Mouse (Mus musculus): ENCODE data around the gene Gorasp1.

Gene Gorasp1

DNA sequence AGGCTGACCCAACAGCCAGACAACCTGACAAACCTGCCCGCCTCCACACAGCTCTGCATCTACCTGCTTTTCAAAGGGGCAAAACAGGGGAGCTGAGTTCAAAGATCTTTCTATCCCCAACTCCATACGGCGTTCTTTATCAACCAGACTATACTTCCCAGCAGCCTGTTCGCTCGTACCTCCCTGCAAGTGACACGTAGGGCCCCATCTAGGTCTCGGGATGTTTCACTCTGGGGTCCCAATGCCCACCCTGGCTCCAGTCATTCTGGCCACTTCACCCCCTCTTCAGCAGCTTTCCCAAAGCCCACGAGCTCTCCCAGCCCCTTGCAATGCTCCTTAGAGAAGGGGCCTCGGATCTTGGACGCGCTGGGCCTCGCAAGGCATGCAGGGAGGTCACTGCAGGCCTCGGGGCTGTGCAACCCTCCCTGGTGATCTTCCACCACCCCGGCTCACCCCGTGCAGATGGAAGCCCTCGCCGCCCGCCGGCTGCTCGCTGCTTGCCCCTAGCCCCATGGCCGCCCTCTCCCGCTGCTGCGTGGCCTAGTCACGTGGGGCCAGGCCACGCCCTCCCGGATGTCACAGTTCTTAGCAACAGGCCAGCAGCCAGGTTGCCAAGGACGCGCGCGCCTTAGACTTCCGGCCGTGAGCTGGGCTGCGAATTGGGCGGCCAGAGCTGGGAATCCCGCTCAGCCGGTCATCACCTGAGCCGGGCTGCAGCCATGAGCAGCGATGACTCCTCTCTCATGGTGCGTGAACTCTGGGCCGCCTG, at the start of gene Gorasp1, which contains the start of gene Ttc21a:
Gorasp1 (minus strand) TSS at position 561 of the 769 bp plus-strand sequence.
Ttc21a (plus strand) TSS at position 602 of the 769 bp plus-strand sequence.
- peak; percentile 90 for DNase-seq (ENCODE audit: low spot score)

DNA sequence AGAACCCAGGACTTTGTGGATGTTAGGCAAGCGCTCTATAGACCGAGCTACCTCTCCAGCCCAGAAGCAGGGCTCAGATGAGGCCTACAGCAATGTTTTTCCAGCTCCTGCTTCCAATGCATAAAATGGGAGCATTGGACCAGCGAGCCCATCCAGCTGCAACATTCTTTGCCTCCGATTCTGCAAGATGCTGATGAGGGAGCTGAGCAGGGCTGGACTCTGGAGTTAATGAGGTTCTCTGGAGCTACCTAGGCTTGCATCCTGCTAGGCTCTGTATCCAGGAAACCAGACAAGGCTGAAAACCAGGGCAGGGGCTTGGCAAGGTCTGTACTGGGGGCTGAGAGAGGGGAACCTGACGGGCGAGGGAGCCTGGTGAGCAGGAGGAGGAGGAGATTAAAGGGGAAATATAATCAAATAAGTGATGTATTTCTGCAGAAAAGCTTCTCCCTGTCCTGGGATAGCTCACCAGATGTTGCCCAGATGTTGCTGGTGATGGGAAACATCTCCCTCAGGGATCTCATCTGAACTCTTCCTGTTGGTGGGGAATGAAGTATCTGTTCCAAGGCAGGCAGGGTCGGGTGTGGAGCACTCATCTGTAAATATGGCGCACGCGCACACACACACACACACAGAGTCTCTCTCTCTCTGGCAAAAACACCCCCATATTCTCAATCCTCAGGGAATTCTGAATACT, 48.7 kb upstream of the Gorasp1 start:
- DNase-seq (ENCODE audit: low spot score) = no peak

DNA sequence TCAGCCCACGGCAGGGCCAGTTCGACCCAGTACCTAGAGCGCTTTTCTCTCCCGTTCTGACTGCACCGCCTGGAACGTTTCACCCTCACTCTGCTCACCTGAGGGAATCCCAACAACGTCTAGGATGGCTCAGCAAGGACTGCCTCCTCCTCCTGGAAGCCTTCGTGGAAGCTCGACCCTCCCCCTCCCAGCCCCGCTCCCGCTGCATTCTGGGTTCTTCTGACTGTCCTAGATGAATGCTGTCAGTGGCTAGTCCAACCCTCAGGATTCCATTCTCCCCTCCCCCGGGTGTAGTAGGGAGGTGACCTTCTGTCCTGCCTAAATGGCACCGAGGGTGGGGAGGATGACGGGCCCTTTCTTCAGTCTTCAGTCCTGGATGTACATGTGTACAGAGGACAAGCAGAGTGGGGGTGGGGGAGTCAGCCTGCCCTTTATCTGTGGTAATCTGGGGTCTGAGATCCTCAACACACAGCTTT, 47.2 kb upstream of the Gorasp1 start, which contains the start of gene Csrnp1:
Csrnp1 (minus strand) TSS at position 123 of the 476 bp plus-strand sequence.
- DNase-seq (ENCODE audit: low spot score) = no peak

DNA sequence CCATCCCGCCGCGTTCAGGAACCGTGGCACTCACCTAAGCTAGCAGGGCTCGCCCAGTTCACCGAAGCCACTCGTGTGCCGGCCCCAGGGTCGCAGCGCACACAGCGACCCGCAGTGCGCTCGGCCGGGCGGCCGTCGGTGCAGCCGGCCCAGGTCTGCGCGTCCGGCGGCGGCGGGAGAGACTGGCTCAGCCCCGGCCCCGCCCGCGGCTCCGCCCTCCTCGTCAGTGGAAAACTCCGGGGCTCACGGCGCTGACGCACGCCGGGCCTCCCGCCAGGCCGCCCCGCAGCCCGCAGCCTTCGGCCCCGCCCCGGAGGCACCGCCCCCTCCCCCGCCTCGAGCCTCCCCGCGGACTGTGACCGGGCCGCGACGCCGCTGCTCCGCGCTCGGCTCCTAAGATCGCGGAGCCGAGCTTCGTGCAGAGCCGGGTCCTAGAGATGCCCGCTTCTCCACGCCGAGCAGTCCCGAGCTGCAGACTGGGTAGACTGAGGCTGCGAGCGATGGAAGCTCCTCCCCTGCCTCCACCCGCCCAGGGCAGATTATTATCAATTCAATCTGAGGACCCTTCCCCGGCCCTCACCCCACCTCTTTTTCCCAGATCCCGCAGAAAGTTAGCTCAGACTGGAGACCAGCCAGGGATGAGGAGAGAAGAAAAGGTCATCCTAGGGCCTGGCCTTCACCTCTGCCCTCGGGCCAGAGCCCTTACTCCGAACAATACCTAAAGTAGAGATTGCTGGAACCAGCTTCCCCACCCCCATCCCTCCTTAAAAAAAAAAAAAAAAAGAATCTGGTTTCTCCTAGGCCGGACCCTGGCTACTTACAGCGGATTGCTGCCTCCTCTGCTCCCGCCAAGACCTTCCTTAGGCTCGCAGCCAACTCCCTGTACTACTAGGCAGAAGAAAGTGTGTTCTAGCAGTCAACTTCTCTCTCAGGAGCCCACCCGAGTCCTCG, 46.5 kb upstream of the Gorasp1 start:
- DNase-seq (ENCODE audit: low spot score) = no peak

DNA sequence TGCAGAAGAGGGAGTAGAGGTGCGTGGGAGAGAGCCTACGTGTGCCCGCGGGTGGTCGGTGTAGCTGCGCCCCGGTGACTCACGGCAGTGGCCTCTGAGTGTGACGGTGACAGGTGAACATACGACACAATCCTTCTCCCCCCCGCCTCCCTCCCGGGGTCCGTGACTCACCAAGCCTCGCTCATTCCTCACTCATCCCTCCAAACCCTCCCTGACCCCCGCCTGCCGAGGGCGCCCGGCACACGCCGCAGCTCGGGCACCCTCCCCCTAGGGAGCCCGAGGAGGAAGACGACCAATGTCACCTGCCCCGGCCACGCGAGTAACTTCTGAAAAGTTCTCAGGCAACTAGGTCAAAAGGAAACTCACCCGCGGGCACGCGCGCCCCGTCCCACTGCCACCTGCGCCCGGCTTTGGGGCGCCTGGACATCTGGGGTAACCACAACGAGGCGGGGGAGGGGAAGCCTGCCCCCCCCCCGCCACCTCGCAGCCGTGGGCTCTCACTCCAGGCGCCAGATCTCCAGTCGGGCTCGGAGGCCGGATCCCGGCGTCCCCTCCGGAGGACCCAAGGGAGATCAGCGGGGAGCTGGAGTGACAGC, 45.7 kb upstream of the Gorasp1 start:
- no peak for DNase-seq (ENCODE audit: low spot score)

DNA sequence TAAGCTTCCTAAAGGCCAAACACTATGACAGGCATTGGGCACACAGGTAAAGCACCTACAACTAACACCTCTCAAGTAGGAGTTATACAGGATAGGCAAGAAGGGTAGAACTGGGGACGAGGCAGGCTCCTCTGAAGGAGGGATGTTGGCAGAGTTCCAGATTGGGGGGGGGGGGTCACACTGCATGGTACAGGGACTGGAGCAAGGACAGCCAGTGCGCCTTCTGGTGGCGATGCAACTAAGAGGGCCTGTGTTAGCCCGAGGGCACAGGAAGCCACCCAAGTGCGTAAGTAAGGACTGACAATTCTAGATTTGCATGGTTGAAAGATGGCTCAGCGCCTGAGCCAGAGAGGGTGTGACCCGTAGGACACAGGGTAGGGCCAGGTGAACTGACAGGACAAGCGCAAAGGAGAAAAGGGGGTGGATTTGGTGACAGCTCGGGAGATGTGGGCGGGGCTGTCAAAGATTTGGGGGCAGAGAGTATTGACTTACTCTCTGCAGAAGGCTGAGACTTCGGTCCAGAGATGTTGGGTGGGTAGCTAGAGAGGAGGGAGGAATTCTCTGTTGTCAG, 45.0 kb upstream of the Gorasp1 start:
- DNase-seq (ENCODE audit: low spot score) = no peak

DNA sequence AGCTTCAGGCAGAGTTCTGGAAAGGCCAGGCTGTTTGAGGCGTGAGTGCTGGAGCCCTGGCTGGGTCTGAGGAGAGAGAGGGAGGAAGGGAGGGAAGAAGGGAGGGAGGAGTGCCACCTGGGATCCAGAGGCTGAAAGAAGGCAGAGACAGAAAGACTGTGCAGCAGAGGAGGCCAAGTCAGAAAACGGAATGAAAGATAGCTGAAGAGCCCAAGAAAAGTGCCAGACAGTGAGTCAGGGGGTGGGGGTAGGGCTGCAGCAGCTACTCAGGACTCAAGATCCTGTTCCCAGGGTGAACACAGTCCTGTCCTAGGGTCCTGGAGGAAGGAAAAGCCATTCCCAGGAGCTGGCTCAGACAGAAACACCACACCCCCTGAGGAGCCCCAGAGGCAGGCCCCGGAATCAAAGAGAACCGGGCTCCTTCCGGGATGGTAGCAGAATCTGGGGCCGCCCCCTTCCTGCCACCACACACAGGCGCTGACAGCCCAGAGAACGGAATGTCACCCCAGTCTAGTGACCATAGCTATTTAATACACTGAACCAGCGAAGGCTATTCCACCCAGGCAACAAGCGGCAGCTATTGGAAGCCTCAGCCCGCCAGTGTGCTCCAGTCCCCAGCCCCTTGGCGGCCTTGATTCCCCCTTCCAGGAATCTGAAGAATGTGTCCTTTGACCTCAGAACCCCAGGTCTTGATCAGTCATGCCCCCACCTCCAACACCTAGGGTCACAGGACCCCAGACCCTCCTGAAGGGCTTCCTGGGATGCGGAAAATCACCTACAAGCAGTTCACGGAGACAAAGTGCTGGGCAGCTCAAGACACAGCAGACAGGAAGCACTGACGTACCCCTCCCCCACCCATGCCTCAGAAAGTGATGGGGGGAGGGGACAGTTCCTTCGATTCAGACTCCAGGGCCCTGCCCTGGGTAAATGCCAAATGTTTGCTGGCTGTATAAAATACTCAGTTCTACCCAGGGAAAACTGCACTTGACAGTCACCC, 44.1 kb upstream of the Gorasp1 start:
- no peak for DNase-seq (ENCODE audit: low spot score)

DNA sequence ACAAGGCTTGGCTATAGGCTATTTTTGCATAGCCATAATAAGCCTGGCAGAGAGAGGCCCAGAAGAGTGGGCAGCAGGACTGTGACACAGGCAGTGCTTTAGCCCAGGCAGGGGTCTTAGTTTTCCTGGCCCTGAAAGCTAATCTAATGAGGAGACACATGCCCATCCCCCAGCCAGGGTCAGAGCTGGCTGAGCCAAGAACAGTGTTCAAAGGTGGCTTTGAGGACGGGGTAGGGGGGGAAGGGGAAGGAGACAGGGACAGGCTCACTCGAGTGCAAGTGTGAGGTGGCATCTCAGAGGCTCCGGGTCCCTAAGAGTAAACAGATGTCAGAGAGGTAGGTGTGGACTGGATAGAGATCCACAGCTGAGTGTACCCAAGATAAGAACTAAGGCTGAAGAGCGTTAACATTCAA, 43.4 kb upstream of the Gorasp1 start:
- DNase-seq (ENCODE audit: low spot score) = no peak

DNA sequence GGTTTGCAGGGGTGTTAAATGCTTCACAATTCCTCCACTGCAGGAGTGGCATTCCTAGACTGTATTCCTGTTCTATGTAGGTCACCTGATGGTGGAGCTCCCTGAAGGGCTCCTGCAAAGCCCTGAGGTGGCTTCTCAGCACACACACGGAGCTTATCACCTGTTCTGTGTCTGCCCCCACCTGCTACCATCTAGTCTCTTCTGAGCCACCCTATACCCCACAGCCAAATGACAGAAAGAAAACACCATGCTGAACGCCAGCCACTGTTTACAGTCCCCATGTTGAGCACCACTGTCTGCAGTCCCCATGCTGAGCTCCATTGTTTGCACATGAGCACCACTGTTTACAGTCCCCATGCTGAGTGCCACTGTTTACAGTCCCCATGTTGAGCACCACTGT, 42.4 kb upstream of the Gorasp1 start:
- no peak for DNase-seq (ENCODE audit: low spot score)

DNA sequence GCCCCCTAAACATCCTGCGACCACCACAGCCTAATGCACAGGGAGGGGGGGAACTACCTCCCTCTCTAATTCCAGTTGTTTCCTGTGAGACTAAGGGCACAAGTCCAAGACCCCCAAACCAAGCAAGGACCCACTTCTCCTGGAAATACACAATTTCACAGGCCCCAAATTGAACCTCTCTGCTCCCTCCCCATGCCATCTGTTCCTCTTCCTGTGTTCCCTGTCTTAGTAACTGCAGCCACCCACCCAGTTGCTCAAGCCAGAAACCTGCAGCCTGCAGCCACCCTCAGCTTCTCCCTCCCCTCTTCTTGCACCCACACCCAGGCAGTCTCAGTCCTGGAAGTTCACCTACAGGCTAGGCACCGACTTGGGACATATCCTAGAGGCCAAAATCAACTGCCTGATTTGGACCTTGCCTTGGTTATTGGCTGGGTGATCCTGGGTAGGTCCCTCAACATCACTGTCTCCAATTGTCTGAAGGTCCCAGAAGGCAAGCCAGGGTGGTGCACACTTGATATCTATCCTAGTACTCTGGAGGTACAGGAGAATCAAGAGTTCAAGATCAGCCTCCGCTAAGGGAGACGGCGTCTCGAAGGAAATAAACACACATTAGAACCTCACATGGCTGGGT, 41.6 kb upstream of the Gorasp1 start:
- DNase-seq (ENCODE audit: low spot score) = no peak

DNA sequence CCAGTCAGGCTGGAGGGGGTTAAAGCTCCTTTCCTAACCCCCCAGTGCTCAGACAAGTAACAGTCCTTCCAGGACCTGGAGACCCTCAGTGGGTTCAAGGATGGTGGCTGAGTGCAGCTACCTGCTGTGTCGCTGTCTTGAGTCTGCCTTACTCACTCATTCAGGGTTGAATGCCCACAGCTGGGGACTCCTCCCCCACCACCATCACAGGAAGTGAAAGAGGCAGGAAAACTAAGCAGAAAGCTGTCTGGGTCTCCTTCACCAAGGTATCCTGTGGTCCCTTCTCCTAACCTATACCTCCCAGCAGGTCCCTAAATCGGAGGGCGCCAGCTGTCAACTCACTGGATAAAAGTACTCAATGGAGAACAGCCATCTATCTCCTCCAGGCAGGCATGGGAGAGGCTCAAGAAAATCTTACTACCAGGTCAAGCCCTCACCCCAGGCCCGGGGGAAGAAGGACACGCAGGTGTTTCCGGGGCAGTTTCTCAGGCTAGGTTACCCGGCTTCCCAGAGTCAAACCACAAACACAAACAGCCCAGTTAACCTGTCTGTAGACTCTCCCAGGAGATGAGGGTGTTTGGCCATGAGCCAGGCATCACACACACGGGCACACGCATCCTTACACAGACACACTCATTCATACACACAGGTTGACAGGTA, 40.9 kb upstream of the Gorasp1 start:
- no peak for DNase-seq (ENCODE audit: low spot score)

DNA sequence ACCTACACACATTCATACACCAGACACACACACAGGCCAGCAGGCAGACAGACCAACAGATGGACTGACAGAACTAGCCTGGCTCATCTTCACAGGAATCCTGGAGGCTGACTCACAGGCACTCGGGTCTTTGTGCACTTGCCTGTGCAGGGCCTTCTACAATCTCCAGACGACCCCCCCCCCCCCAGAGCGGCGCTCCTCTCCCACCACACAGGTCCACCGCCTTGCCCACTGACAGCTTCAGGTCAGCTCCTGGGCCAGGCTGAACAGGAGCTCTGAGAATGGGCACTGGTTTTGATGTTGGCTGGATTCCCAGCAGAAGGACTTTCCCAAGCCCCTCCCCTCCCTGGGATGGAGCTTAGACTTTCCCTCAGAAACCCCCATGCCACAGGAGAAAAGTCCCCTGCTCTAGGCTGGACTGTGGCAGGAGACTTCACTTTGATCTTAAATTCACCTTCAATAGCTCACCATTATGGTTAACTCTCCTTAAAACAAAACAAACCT, 40.2 kb upstream of the Gorasp1 start:
- DNase-seq (ENCODE audit: low spot score) = no peak

DNA sequence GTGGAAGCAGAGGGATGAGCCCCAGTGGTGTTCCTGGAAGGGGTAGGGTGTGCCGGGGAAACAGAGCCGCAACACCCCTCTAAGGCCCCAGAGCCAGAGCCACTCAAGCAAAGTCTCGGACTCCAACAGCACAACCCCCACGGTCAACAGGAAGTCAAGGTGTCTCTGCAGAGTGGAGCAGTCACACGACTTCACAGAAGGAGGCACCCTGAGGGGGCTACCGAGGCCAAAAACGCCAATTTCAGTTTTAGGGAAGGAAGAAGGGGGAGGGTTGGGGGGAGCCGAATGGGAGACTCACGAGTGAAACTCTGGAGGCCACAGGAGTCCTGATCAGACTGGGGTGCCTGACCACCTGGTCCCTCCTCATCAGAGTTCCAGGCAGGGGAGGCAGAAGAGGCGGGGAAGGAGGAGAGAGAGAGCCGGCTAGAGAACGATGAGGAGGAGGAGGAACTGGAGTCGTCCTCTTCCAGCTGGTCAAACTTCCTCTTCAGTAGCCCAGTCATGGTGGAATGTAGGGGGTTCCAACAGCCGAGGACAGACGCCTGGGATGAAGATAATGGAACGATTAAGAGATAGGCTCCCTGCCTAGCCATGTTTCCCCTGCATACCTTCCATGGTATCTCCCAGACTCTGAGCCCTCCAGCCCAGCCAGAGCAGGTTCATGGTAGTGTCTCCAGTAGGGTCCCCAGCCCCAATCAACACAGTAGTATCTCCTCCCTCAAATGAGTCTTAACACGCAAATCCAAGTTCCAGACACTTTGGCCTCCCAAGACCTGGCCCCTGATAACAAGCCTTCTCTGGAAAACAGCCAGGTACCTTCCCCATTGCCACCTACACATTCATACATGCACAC, 39.6 kb upstream of the Gorasp1 start:
- no peak for DNase-seq (ENCODE audit: low spot score)

DNA sequence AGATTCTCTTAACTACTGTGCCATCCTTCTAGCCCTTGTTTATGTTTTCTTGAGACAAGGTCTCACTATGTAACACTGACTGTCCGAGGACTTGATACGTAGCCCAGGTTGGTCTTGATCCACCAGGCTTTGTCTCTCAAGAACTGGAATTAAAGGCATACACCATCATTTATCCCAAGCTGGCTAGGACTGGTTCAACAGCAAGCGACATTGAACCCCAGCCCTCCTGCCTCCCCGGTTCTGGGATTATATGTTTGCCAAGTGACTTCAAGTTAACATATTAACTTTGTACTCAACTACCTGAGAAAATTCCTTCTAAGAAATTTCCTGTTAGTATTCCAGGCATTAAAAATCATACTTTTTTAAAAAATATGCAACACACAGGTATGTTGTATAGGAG, 37.9 kb upstream of the Gorasp1 start:
- no peak for DNase-seq (ENCODE audit: low spot score)

DNA sequence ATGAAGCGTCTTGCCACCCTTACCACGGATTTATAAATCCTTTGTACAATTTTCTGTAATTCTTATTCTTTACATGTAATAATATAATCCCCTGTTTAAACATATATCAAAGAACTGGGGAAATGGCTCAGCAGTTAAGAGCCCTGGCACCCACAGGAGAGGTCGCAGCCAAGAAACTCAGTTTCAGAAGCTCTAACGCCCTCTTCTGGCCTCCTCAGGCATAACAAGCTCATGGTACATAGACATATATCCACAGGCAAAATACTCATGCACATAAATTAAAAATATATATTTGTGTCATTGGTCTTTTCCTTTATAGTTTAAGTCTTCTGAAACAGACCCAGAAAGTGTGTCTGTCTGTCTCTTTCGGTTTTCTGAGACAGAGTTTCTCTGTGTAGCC, 37.2 kb upstream of the Gorasp1 start:
- DNase-seq (ENCODE audit: low spot score) = no peak

DNA sequence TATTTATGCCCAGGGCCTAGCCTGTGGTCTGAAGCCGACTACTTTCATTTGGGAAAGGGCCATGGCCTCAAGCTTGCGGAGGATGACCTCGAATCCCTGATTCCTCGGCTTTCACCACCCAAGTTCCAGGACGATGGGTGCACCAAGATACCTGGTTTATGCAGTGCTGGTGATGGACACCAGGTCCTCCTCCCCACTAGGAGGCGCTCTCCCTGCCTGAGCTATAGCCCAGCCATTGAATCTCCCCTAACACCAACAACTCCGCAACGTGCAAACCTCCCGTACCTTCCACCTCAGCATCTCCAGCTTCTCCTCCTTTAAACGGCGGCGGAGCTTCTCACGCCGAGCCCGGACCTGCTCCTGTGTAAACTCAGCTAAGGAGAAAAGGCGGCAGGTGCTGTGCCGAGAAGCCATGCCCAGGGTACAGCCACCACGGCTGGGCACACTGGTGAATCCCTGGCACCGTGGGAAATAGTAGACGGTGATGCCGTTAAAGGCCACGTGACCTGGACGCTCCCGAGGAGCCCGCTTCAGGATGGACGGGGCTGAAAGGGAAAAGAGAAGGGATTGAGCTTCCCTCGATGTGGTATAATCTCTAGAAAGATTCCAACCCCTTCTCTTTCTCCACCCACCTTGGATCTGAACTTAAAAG, 36.6 kb upstream of the Gorasp1 start:
- DNase-seq (ENCODE audit: low spot score) = no peak

DNA sequence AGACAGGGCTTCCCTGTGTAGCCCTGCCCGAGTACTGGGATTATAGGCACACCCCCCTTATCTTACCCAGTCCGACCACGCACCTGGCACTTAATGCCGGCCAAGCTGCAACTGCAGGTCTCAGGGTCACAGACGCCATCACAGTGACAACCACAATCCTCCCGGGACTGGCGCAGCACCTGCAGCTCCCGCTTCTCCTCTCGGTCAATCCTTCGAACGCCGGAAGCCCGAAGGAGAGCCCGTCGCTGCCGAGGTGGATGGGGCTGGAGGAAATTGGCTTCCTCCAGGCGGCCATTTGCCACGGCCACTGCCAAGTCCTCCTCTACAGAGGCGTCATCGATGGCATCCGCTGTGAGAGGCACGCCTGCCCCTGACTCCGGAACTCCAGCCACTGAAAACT, 35.9 kb upstream of the Gorasp1 start:
- no peak for DNase-seq (ENCODE audit: low spot score)
